Mouse (Mus musculus): ENCODE data around the gene Sap30bp.

Gene Sap30bp

DNA sequence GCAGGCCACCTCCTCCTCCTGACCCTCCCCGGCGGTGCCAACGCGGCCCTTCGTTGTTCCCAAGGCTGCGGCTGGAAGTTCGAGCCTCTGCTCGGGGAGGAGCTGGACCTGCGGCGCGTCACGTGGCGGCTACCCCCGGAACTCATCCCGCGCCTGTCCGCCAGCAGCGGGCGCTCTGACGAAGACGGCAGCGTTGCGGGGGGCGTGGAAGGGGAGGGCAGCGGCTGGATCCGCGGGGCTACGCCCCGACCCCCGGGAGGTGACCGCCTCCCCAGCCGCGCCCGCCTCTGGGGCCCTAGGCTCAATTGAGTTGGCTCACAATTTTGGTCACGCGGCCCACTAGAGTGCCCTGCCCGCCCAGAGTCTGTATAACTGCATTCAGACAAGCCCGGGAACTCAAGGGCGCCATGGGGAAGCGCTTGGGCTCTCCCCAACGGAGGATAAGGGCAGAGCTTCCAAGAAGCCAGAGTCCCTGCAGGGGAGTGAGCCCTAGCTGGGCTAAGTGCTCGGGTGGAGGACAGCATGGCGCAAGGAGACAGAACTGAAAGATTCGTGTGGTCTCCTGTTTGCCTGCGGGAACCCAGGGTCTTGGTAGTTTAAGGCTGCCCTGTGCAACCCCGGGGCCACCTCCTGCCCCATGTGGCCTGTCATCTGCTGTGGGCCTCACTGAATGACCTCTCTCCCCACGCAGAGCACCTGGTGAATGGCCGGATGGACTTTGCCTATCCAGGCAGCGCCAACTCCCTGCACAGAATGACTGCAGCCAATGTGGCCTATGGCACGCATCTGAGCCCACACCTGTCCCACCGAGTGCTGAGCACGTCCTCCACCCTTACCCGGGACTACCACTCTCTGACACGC lies 72.0 kb downstream of the Sap30bp start:
- DNase-seq, result peak; percentile 73

DNA sequence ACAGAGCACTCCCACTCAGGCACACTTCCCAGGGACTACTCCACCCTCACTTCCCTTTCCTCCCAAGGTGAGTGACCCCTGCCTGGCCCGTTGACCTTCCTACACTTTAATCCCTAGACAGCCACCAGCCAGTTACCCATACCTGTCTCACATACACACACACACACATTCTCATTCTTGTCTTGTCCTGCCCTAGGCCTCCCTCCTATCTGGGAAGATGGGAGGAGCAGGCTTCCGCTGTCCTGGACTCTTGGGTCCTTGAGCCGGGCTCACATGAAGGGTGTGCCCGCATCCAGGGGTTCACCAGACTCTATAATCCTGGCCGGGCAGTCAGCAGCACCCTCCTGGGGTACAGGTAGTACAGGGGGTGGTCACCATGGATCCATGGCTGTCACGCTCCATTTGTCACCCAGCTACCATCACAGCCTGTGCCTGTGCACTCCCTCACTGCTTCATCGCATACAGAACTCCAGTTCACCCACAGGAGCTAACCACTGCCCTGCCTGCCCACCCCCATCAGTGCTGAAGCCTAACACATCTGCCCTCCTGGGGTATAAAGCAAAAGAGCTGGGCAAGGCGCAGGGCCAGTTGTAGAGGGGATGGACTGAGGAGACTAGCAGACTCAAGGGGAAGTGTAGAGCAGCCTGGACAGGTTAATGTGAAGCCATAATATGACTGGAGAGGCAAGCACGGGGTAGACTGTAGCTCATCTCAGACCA lies 72.8 kb downstream of the Sap30bp start:
- DNase-seq, result no peak

DNA sequence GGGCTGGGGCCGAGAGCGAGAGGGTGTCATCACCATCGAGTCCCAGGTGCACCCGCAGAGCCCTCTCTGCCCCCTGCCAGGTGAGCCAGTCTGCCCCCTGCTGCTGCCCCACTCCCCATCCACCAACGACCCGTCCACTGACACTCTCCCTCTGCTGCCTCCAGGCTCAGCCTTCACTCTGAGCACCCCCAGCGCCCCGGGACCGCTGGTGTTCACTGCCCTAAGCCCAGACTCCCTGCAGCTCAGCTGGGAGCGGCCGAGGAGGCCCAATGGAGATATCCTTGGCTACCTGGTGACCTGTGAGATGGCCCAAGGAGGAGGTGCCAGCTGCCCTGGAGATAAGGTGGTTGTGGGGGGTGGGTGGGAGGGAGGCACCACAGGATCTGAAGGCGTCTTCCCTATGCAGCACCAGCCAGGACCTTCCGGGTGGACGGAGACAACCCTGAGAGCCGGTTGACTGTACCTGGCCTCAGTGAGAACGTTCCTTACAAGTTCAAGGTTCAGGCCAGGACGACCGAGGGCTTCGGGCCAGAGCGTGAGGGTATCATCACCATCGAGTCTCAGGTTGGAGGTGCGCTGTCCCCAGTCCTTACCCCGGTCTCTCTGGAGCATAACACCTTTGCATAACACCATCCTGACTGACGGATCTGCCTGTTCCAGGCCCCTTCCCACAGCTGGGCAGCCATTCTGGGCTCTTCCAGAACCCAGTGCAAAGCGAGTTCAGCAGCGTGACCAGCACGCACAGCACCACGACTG lies 74.2 kb downstream of the Sap30bp start:
- no peak for DNase-seq

DNA sequence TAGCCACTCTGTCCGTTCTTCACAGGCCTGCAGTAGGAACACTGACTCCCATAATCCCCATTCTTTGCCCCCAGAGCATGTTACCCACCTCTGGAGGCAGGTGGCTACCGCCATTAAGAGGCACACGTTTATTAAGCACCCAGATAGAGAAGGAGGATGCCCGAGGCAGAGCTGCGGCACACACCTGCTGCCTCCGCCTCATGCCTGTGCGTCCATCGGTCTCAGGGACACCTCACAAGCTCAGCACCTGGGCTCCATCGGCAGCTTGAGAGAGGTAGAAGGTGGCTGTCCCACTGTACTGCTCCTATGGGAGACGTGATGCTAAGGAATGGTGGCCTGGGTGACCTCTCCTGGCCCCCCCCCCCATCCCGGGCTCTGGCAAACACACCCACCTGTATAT lies 75.3 kb downstream of the Sap30bp start:
- DNase-seq, result no peak

DNA sequence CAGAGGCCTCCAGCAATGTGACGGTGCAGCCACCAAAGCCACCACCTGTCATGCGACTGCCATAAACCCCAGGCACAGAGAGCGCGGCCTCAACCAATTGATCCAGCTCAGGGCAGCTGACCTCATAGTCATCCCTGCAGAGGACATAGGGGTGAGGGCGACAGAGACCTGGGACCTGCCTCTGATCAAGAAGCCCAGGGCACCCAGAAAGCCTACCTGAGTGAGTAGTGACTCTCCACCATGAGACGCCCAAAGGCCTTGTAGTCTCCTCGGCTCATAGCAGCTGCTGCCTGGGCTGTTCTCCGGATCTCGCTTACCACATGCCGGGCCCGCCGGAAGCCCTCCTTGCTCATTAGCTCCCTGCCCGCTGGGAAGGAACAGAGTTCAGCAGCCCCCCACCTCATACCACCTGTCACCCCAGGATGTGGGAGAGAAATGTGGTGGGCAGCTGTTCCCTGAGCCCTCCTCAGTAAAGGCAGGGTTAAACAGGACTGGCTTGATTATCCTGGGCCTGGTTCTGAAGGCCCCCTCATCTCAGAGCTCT lies 75.8 kb downstream of the Sap30bp start:
- DNase-seq, result no peak

DNA sequence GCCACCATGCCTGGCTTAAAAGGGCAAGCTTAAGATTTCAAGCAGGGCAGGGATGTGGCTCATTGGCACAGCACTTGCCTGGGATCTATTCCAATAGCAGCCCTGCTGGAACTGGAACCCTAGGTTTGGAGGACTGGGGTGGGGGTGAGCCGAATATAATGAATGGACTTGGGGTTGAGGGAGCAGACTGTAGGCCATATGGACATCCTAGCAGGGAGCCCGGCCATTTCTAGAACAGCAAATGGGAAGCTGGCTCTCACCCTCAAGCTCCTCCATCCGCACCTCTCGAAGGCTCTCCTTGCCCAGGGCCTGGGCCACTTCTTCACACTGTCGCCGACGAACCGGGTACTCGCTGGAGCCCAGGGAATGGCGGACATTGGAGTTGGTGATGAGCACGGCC lies 76.6 kb downstream of the Sap30bp start:
- DNase-seq, result no peak

DNA sequence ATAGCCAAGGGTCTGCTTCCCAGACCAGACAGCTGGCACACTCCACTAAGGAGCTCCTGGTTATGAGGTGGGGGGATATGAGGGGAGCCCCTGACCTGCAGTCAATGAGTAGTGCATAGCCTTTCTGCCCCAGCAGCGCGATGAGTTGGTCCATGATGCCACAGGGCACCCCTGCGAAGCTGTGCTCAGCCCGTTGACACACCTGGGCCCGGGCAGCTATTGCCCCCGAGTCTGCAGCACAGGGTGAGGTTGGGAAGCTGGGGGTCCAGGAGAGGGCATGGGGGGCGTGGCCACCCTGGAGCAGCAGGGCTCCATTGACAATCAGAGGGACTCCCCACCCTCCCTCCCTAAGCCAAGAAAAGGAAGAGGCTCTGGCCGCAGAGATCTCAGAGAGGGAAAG lies 77.1 kb downstream of the Sap30bp start:
- DNase-seq, result no peak

DNA sequence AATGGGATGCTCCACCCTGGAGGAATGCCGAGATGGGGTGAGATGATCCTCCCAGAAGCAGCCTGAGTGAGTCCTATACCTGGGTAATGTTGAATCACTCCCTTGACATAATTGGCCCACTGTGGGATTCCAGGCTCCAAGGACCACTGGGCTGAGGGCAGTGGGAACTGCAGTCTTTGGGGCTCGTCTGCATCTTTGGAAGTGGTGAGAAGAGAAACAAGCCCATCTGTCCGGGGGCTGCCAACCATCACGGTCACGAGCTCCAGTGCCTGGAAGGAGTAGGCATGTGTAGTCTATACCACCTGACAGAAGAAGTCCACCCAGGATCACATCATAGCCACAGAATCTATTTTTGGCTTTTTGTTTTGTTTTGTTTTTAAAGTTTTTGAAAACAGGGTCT lies 77.9 kb downstream of the Sap30bp start:
- DNase-seq, result no peak

DNA sequence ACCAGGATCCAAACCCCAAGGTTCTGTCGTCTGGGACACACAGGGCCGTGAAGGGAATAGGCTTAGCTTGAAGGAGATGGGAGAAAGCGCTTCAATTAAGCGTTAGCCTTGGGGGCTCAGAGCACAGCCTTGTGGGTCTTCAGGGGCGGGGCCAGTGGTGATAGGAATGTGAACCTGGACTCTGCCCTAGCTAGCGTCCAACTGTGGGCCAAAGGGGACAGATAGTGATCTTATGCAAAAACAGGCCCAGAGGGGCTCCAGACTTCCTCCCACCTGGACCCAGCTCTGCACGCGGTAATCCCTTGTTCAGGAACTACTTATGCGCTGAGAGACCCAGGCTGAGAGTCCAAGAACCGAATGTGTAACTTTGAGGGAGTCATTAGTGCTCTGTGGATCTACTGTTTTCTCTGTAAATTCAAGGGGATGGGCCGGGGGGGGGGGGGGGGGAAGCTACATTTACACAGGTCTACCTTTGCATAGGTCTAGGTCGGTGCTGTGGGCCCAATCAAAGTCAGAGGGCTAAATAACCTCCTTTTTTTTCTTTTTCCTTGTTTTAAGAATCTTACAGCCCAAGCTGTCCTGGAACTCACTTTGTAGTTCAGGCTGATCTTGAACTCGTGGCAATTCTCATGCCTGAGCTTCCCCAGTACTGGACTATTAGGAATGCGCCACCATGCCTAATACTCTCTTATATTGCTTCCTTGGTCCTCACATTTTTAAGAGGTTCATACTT lies 78.6 kb downstream of the Sap30bp start:
- DNase-seq, result no peak

DNA sequence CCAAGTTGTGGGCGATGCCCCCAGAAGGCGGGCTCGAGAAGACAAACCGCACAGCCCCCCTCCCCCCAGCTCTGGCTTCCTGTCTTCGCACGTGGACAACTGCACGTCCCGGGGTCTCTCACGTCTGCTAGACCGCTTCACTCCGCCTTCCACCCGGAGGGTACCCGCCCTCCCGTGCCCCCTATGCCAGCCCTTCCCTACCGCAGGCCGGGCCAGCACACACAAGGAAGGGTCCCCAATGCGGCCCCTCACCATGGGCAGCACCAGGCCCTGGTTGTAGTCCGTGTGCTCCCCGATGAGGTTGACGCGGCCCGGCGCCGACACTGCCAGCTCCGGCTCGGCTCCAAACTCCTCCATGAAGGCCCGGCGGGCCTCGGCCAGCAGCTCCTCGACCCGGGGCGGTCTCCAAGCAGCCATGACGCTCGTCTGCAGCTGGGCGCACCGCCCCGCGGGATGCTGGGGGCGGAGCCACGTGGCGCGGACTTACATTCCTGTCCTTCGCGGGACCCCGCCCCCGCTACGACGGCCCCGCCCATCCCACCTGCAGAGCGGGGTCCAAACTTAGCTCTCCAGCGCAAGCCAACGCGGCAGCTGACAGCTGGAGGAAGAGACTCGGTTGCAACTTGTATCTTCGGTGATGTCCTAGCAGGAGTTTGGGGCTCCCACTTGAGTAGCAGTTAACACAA lies 79.3 kb downstream of the Sap30bp start, which contains the start of gene Galk1:
TSS of gene Galk1 (minus strand) at position 458 of the 686 bp plus-strand sequence.
- peak; percentile 92 for DNase-seq

DNA sequence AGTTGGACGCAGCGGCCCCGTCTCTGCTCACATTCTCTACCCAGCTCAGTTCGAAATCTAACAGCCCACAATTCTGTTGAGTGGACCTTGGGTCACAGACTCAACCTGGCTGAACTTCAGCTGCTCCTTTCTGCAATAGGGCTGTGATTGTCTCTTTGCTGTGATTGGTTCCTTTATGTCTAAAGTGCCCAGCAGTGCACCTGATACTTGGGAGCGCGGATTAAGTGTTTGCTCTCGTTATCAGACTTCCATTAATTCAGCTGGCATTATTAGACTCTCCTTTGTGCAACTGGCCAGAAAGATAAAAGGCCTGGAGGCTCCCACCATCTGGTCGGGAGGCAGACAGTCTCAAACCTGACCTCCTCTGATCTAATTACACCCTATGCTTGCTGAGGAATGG lies 81.7 kb downstream of the Sap30bp start:
- no peak for DNase-seq

All from kidney, adult 18-20 months (tissue).